Mouse (Mus musculus): ENCODE data around the gene Col19a1.

DNA sequence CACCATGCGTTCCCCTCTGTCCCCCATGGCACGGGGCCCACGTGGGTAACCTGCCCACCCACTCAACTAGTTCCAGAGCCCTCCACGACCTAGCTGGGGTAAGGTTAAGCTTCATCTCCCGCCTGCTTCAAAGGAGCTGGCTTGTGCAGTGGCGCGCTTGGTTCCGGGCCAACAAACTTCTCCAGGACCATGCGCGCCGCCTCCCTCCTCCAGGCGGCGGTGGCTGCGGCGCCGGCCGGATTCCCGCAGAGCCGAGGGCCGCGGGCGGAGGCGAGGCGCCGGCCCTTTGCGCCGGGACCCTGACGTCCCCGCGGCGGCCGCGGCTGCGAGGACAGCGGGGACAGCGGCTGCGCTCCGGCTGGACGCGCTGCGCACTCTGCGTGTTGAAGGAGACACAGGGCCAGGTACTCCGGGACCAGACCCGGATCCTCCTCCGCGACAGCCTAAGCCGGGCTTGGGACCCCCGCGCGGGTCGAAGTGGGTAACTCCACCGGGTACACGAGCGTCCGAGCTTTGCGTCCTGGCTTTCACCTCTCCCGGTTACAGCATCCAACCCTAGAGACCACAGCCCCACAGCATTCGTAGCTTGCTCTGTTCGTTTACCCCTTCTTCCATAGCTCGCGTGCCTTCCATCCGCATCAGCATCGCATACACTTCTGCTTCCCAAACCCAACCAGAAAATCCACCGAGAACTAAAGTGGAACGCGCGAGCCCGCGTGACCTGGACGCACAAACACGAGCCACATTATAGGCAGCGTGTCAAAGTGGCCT lies 717 bp downstream of the Col19a1 start:
- no peak for TF ChIP-seq POLR2A (IDR thresholded peaks at IDR 0.05; ENCODE audit: extremely low read depth, insufficient read depth, low read length)
- no peak for TF ChIP-seq CTCF (IDR thresholded peaks at IDR 0.05; ENCODE audit: low read depth, low read length)
